Mouse (Mus musculus): ENCODE measurements around the gene Pot1b. TPM values are rescaled to one million over a fixed set of nuclear protein-coding genes. Genes with fewer than 3 reads are reported as not detected.

Gene Pot1b
- polyA plus RNA-seq (2012; ENCODE audit: insufficient read depth, insufficient read length, missing spikeins) = 1.9 and 2.6 TPM in 2 replicates

DNA sequence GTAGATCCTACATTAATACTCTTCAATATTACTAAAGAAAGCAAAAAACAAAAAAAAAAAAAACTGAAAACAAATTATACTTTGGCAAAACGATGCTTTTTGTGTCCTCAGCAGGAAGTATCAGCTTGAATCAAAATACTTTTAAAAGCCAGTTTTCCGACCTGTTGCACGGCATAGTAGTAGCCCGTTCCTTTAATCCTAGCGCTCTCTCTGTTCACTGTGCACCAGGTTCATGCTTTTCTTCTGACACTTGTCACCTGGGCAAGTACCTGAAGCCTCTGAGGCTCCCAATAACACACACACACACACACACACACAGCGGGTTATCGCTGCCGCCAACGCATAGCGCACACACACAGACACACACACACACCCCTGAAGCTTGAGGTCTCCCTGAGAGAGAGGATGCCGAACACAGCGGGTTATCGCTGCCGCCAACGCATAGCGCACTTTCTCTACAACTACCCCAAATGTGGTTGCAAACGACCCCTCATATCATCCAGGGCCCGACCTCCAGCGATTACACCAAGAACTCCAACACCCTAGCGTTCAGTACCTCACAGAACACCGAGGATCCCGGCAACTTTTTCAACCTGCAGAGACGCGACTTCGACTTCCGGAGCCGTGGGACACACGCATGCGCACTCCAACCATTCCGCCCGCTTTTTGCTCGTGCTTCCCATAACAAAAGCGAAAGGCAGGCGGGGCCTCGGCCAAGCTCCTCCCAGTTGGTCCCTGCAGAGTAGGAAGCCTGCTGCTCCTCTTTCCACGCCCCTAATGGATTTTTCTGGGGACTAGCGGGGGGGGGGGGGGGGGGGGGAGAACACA is at the start of gene Pot1b:
TSS of gene Pot1b (minus strand) at position 645 of the 828 bp plus-strand sequence.
- Histone ChIP-seq H3K27ac (replicated peaks; ENCODE audit: low read depth, low read length) (no peak within 1 kb of the TSS), H3K4me1 (ENCODE audit: control insufficient read depth, insufficient read depth, insufficient read length, low read length) (no peaks in the 10 kb centered on the region), H3K4me3 (ENCODE audit: insufficient read depth, low read depth, low read length) (peak within 1 kb of the TSS; percentile 68)

GRCm38 (mm10) chr17:55751170-55751569 is 38.7 kb upstream of the Pot1b start:
- Histone ChIP-seq H3K4me1 (ENCODE audit: control insufficient read depth, insufficient read depth, insufficient read length, low read length) (no peaks in the 10 kb centered on the region), H3K27ac (replicated peaks; ENCODE audit: low read depth, low read length) (no peak overlapping the region), H3K4me3 (ENCODE audit: insufficient read depth, low read depth, low read length) (no peak overlapping the region)

DNA sequence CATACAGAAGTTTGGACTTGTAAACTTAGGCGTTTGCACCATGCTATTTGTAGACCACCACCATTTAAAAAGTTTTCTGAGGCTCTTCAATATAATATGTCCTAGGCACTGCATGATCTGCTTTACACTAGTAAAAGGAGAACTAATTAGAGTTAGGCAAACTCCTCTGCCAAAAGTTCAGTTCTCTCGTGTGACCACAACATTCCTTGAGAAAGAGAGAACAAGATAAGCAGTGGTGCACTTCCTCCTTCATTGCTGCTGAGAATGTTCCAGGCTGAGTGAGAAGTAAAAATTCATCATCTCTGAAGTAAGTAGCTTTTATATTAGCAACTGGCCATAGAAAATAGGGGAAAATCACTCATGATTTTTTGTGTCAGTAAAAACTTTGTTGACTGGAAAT is 37.4 kb upstream of the Pot1b start, which contains the start of gene Adgre4:
TSS of gene Adgre4 (plus strand) at position 199 of the 400 bp plus-strand sequence.
- H3K27ac ChIP-seq (replicated peaks; ENCODE audit: low read depth, low read length) = no peak within 1 kb of the TSS
- no peak within 1 kb of the TSS for H3K4me3 ChIP-seq (ENCODE audit: insufficient read depth, low read depth, low read length)
- H3K4me1 ChIP-seq (ENCODE audit: control insufficient read depth, insufficient read depth, insufficient read length, low read length) = no peaks in the 10 kb centered on the region

GRCm38 (mm10) chr17:55736675-55737074 is 24.2 kb upstream of the Pot1b start:
- H3K4me3 ChIP-seq (ENCODE audit: insufficient read depth, low read depth, low read length) = no peak overlapping the region
- H3K27ac ChIP-seq (replicated peaks; ENCODE audit: low read depth, low read length) = no peak overlapping the region

DNA sequence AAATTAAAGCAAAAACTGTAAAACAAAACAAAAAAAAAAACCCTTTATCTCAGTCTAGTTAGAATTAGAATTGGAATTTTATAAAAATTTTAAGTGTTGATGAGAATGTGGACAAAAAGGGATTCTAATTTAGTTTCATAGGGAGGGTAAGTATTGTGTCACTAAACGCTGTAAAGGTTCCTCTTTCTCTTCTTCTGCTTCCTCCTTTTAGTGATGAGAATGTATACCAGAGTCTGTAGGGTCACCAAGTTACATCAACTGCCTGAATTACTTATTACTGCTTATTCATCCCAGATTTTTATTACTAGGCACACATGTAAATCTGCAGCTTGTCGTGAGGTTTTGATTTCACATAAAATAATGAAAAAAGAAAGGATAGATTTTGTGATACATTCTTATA is 13.8 kb upstream of the Pot1b start:
- Histone ChIP-seq H3K27ac (replicated peaks; ENCODE audit: low read depth, low read length) (no peak overlapping the region), H3K4me1 (ENCODE audit: control insufficient read depth, insufficient read depth, insufficient read length, low read length) (no peaks in the 10 kb centered on the region), H3K4me3 (ENCODE audit: insufficient read depth, low read depth, low read length) (no peak overlapping the region)

More at GRCm38 (mm10) chr17:55736675-55737074, 24.2 kb upstream of the Pot1b start:
- H3K4me1 ChIP-seq (ENCODE audit: control insufficient read depth, insufficient read depth, insufficient read length, low read length) = no peaks in the 10 kb centered on the region

DNA sequence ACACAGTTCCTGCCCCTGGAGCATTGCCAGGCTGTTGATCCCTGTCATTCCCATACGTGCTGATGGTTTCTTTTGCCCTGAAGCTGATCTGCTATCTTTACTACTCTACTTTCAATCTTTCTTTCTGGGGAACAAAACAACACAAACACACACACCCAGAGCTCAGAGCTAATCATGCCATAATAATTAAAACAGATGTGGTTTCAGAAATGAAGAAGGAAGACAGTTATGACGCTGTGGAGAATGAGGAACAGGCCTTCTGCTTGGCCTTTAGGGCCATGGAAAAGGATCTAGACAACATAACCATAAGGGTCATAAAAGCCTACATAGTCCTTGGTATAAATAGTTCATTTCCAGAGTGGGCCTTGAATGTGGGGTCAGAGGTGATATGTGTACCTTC is 9.8 kb upstream of the Pot1b start:
- Histone ChIP-seq H3K4me3 (ENCODE audit: insufficient read depth, low read depth, low read length) (no peak overlapping the region), H3K4me1 (ENCODE audit: control insufficient read depth, insufficient read depth, insufficient read length, low read length) (no peaks in the 10 kb centered on the region), H3K27ac (replicated peaks; ENCODE audit: low read depth, low read length) (peak overlapping the region; percentile 80)

- Histone ChIP-seq H3K27ac (replicated peaks; ENCODE audit: low read depth, low read length) (no peak overlapping the region), H3K4me1 (ENCODE audit: control insufficient read depth, insufficient read depth, insufficient read length, low read length) (no peaks in the 10 kb centered on the region), H3K4me3 (ENCODE audit: insufficient read depth, low read depth, low read length) (no peak overlapping the region)
Measured at GRCm38 (mm10) chr17:55721270-55721669, 8.8 kb upstream of the Pot1b start.

DNA sequence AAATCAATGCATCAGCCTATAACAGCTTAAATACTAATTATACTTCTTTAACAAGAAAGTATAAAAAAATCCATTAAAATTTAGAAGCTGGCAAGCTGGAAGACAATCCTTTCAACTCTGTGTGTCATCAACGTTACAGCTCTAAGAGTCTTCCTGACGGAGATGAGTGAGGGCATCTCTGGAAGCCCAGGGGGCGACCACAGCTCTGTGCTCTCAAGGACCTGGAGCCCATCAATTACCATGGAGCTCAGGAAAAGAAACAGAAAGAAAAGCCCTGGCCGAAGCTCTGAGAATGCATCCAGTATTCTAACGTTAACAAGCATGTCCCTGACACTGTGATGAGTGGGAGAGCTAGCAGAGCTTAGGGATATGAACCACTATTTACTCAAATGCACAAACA is 9.6 kb downstream of the Pot1b start:
- Histone ChIP-seq H3K4me3 (ENCODE audit: insufficient read depth, low read depth, low read length) (no peak overlapping the region), H3K27ac (replicated peaks; ENCODE audit: low read depth, low read length) (no peak overlapping the region), H3K4me1 (ENCODE audit: control insufficient read depth, insufficient read depth, insufficient read length, low read length) (no peaks in the 10 kb centered on the region)

DNA sequence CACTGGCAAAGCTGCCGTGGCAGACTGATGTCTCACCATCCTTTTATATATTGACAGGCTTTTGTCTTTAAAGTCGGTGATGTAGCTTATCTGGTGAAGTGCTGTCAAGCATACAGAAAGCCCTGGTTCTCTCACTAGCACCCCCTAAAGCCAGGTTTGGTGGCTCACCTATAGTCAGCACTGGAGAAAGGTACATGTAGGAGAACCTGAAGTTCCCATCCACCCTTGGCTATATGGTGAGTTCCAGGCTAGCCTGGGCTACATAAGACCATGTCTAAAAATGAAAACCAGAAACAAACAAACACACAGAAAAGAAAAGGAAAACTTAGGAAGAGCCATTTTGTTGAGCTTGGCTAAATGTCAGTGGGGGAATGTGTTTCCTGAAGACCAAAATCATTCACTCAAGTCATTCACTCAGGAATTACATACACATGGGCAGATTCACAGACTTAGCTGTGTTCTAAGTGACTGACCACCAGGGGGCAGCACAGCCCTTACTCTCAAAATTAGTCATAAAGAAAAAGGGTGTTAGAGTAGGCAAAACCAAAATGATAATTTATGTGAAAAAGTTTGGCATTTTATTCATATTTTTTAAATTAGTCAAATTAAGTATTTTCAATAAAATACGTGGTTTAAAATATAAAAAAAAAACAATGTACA is 10.1 kb downstream of the Pot1b start:
- Histone ChIP-seq H3K4me1 (ENCODE audit: control insufficient read depth, insufficient read depth, insufficient read length, low read length) (no peaks in the 10 kb centered on the region), H3K4me3 (ENCODE audit: insufficient read depth, low read depth, low read length) (no peak overlapping the region), H3K27ac (replicated peaks; ENCODE audit: low read depth, low read length) (no peak overlapping the region)

GRCm38 (mm10) chr17:55699388-55699787 is 13.0 kb downstream of the Pot1b start:
- Histone ChIP-seq H3K27ac (replicated peaks; ENCODE audit: low read depth, low read length) (no peak overlapping the region), H3K4me3 (ENCODE audit: insufficient read depth, low read depth, low read length) (no peak overlapping the region), H3K4me1 (ENCODE audit: control insufficient read depth, insufficient read depth, insufficient read length, low read length) (no peaks in the 10 kb centered on the region)

DNA sequence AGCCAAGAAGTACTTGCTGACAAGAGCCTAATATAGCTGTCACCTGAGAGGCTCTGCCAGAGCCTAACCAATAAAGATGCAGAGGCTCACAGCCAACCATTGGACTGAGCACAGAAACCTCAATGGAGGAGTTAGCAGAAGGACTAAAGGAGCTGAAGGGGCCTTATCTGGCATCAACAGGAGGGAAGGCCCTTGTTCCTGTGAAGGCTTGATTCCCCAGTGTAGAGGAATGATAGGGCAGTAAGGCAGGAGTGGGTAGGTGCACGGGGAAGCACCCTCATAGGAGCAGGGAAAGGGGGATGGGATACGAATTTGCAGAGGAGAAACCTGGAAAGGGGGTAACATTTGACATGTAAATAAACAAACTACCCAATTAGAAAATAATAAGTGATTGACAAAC is 51.3 kb downstream of the Pot1b start:
- H3K4me3 ChIP-seq (ENCODE audit: insufficient read depth, low read depth, low read length) = no peak overlapping the region
- H3K27ac ChIP-seq (replicated peaks; ENCODE audit: low read depth, low read length) = no peak overlapping the region
- no peaks in the 10 kb centered on the region for H3K4me1 ChIP-seq (ENCODE audit: control insufficient read depth, insufficient read depth, insufficient read length, low read length)

DNA sequence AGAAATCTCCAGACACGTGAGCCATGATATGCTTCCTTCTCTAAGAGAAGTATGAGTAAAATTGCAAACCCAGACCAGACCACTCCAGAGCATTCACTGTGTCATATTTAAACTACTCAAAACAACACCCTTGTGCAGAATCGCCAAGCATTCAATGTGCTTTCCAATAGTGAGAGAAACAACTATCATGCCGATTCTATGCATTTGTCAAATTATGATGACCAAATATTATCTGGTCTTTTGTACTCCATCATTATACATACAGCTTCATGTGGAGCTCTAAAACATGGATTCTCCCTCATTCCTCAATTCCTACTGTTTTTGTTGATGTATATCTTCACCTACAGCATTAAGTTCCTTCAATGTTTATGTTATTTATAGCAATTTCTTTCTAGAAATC is 87.3 kb downstream of the Pot1b start, which contains the start of gene Vmn2r118:
TSS of gene Vmn2r118 (minus strand) at position 101 of the 400 bp plus-strand sequence.
- no peaks in the 10 kb centered on the region for H3K4me1 ChIP-seq (ENCODE audit: control insufficient read depth, insufficient read depth, insufficient read length, low read length)
- H3K4me3 ChIP-seq (ENCODE audit: insufficient read depth, low read depth, low read length) = no peak within 1 kb of the TSS
- no peak within 1 kb of the TSS for H3K27ac ChIP-seq (replicated peaks; ENCODE audit: low read depth, low read length)

Other genes with a start within 250 kb of the Pot1b start
- not detected in 2 replicates for gene Vmn2r118, start 87.4 kb downstream of the Pot1b start, polyA plus RNA-seq (2012; ENCODE audit: insufficient read depth, insufficient read length, missing spikeins)
- gene Adgre4, start 37.4 kb upstream of the Pot1b start, polyA plus RNA-seq (2012; ENCODE audit: insufficient read depth, insufficient read length, missing spikeins) = 0.33 and 0.48 TPM in 2 replicates
- 1.5 and 1.7 TPM in 2 replicates for gene Zfp119a, start 166.3 kb upstream of the Pot1b start, polyA plus RNA-seq (2012; ENCODE audit: insufficient read depth, insufficient read length, missing spikeins)
- gene Zfp959, start 179.5 kb upstream of the Pot1b start, polyA plus RNA-seq (2012; ENCODE audit: insufficient read depth, insufficient read length, missing spikeins) = 4.2 and 6.4 TPM in 2 replicates
- 1.3 and 3.3 TPM in 2 replicates for gene Zfp119b, start 236.9 kb upstream of the Pot1b start, polyA plus RNA-seq (2012; ENCODE audit: insufficient read depth, insufficient read length, missing spikeins)
- gene Ebi3, start 240.0 kb upstream of the Pot1b start, polyA plus RNA-seq (2012; ENCODE audit: insufficient read depth, insufficient read length, missing spikeins) = 0.91 and 2.3 TPM in 2 replicates
- 4.6 and 6.0 TPM in 2 replicates for gene Yju2, start 246.5 kb upstream of the Pot1b start, polyA plus RNA-seq (2012; ENCODE audit: insufficient read depth, insufficient read length, missing spikeins)